Comparison of ENCODE assay signal across 8 mouse cellular contexts in genomic region chr1:143644221-143644620, GRCm38 (mm10). TPM values are rescaled to one million over a fixed set of nuclear protein-coding genes. Genes with fewer than 3 reads are reported as not detected.
DNase-seq lines count a peak whose midpoint lies in the region; ATAC-seq and TF ChIP-seq lines count a peak whose summit lies in the region.

No protein-coding gene starts in this region.

- peak; percentile 84 for ATAC-seq in granulocyte monocyte progenitor cell, adult 5-6 weeks (replicated peaks; ENCODE audit: poor library complexity, severe bottlenecking)
- ATAC-seq in midbrain, postnatal 0 days (ENCODE audit: low FRiP score): no peak

- peak; percentile 29 to 73 for DNase-seq in cerebellum, postnatal 10 days
- no peak for DNase-seq in cerebellum, adult 11-12 months
- peak; percentile 20 for DNase-seq in right cerebral cortex, adult 18-20 months
- DNase-seq in right cerebral cortex, postnatal 4 days: no peak
- DNase-seq in midbrain, postnatal 0 days (ENCODE audit: low spot score): peak; percentile 90
- no peak for DNase-seq in thymus, postnatal 14 days
- no peak for DNase-seq in adrenal gland, postnatal 10 days

- peak; percentile 90 for TF ChIP-seq CTCF in midbrain, postnatal 0 days (IDR thresholded peaks at IDR 0.05)

- no peaks in the 10 kb centered on the region for H3K4me1 ChIP-seq in midbrain, postnatal 0 days (ENCODE audit: insufficient read depth, low read length)

- H3K4me2 ChIP-seq in midbrain, postnatal 0 days (ENCODE audit: low read depth, low read length, poor library complexity, severe bottlenecking): no peak overlapping the region

- no peaks in the 10 kb centered on the region for H3K36me3 ChIP-seq in midbrain, postnatal 0 days (ENCODE audit: insufficient read depth, low read length)

- no peak overlapping the region for H3K27ac ChIP-seq in midbrain, postnatal 0 days (ENCODE audit: low read depth, low read length)

- H3K27me3 ChIP-seq in midbrain, postnatal 0 days (ENCODE audit: insufficient read depth, low read length): no peaks in the 10 kb centered on the region

- 90% methylated on average over 2 of the region's 2 CpGs for WGBS in midbrain, postnatal 0 days

- peak overlapping the region; percentile 31 for H3K4me3 ChIP-seq in midbrain, postnatal 0 days (ENCODE audit: low read depth, low read length)

- H3K9ac ChIP-seq in midbrain, postnatal 0 days (replicated peaks; ENCODE audit: low read length, poor library complexity, severe bottlenecking): no peak overlapping the region

- H3K9me3 ChIP-seq in midbrain, postnatal 0 days (ENCODE audit: low read length): no peaks in the 10 kb centered on the region

RNA-seq across cellular contexts. Expression of gene B3galt2, which starts 3.8 kb away (rescaled TPM):
- not detected in 2 replicates for total RNA-seq in granulocyte monocyte progenitor cell, adult 5-6 weeks (2014; fragmentation: Nextera tagmentation)
- 0.04 and 0.05 TPM in 2 replicates for total RNA-seq in granulocyte monocyte progenitor cell, adult 5-6 weeks (2017)
- 15.0 and 20.4 TPM in 2 replicates for total RNA-seq in midbrain, postnatal 0 days (2014; rRNA removed)
- 7.2 and 8.5 TPM in 2 replicates for polyA plus RNA-seq in midbrain, postnatal 0 days (2015; fragmentation: Nextera tagmentation; extraction: Ambion mirVana)
- 1 to 10 TPM; 3.9 to 4.8 TPM for total RNA-seq in adrenal gland, postnatal 10 days (2021)

RNA-seq across cellular contexts. Expression of gene Cdc73, which starts 58.5 kb away (rescaled TPM):
- total RNA-seq in granulocyte monocyte progenitor cell, adult 5-6 weeks (2014; fragmentation: Nextera tagmentation): 53.7 and 70.2 TPM in 2 replicates
- total RNA-seq in granulocyte monocyte progenitor cell, adult 5-6 weeks (2017): 14.8 and 19.1 TPM in 2 replicates
- total RNA-seq in midbrain, postnatal 0 days (2014; rRNA removed): 7.8 and 11.6 TPM in 2 replicates
- polyA plus RNA-seq in midbrain, postnatal 0 days (2015; fragmentation: Nextera tagmentation; extraction: Ambion mirVana): 8.3 and 11.5 TPM in 2 replicates
- total RNA-seq in adrenal gland, postnatal 10 days (2021): 10 to 100 TPM; 66.4 to 74.2 TPM

Comparison
In these comparisons a context has a peak if more than half of its experiments do, and no peak if none do; other contexts are left out.
1. DNase-seq: peak in cerebellum, postnatal 10 days (2 of 2), right cerebral cortex, adult 18-20 months (single experiment) and midbrain, postnatal 0 days (single experiment); none in cerebellum, adult 11-12 months (single experiment), right cerebral cortex, postnatal 4 days (single experiment), thymus, postnatal 14 days (single experiment) and adrenal gland, postnatal 10 days (single experiment).
2. RNA of gene B3galt2, which starts 3.8 kb away (total RNA-seq): 15.0 to 20.4 TPM in midbrain, postnatal 0 days and 3.9 to 4.8 TPM in adrenal gland, postnatal 10 days; 0.04 to 0.05 TPM in granulocyte monocyte progenitor cell, adult 5-6 weeks; every median in the first group is over 4 times any median in the second.